Mouse (Mus musculus) midbrain, embryonic 12.5 days (tissue): ENCODE measurements around the gene Psmd2. TPM values are rescaled to one million over a fixed set of nuclear protein-coding genes. Genes with fewer than 3 reads are reported as not detected.

Experiments
- ATAC-seq: fragments of 200-750 bp; cut with Nextera tagmentation; 2 replicates; pipeline ENCODE4 v1.8.0; 2017; ENCODE audit warnings: low read depth, moderate TSS enrichment, moderate library complexity; ENCODE audit not compliant: low FRiP score
- H3K27ac ChIP-seq: fragments of 300-500 bp; sonication (generic); replicated peaks from 2 replicates; pipeline ENCODE4 v1.5.1; 2016; ENCODE audit warnings: mild to moderate bottlenecking
- H3K27me3 ChIP-seq: fragments of 300-500 bp; sonication (generic); 2 replicates; pipeline ENCODE4 v1.6.1; 2016; ENCODE audit warnings: mild to moderate bottlenecking
- H3K36me3 ChIP-seq: fragments of 300-500 bp; sonication (generic); 2 replicates; pipeline ENCODE4 v1.6.1; 2016
- H3K4me1 ChIP-seq: fragments of 300-500 bp; sonication (generic); 2 replicates; pipeline ENCODE4 v1.6.1; 2016
- H3K4me2 ChIP-seq: fragments of 300-500 bp; sonication (generic); replicated peaks from 2 replicates; pipeline ENCODE4 v1.6.1; 2016; ENCODE audit warnings: mild to moderate bottlenecking, moderate library complexity
- H3K4me3 ChIP-seq: fragments of 300-500 bp; sonication (generic); 2 replicates; pipeline ENCODE4 v1.5.1; 2016; ENCODE audit warnings: mild to moderate bottlenecking
- H3K9ac ChIP-seq: fragments of 300-500 bp; sonication (generic); replicated peaks from 2 replicates; pipeline ENCODE4 v1.6.1; 2016; ENCODE audit warnings: mild to moderate bottlenecking, moderate library complexity
- H3K9me3 ChIP-seq: fragments of 300-500 bp; sonication (generic); 2 replicates; pipeline ENCODE4 v1.6.1; 2016; ENCODE audit warnings: mild to moderate bottlenecking
- WGBS: fragments of 180-500 bp; shearing (Covaris S2); methylation state at CpG from one replicate; pipeline ENCODE4 v1.1.7; 2016; 5-methylcytosine and 5-hydroxymethylcytosine counted together
- polyA plus RNA-seq: library from polyadenylated mRNA; unstranded; fragments of >200 nt; fragmentation: Nextera tagmentation; extraction: Ambion mirVana; gene quantifications from 2 replicates; pipeline ENCODE4 v1.2.1, GENCODE M21; 2016

The Psmd2 gene
- polyA plus RNA-seq, 1 experiment from 2014 or later, result 443 TPM

DNA sequence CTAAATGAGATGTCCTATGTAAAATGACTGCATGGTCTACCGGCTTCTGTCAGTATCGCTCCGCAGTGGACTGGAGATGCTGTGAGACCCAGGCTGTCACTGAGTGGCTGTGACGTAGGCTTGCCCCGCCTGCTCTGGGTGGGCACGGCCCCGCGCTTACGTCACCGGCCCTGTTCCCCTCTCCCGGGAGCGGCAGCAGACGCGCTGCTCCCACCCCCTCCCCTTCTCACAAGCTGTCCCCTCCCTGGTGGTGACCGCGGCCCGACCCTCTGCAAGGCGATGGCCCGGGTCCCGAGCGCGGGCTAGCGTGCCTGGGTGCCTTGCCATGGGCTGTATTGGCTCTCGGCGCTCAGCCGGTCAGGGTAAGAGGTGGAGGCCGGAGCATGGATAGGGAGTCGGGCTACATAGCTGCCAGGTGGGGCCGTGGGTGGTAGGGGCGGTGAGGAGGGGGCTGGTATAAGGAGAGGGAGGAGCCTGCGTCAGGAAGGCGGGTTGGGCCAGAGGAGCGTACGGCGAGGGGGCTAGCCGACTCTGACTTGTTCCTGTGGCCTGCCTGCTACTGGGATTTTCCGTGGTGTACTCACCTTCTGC is 41.8 kb downstream of the Psmd2 start, which contains the start of gene Fam131a:
TSS of gene Fam131a (plus strand) at position 131 of the 591 bp plus-strand sequence.
- Histone ChIP-seq H3K27me3 (peaks cover 9% of the 10 kb centered on the region; the same call in 1 of the 2 replicates), H3K4me2 (peak within 1 kb of the TSS; percentile 78), H3K4me3 (peak within 1 kb of the TSS; percentile 66), H3K4me1 (peaks cover 42% of the 10 kb centered on the region), H3K36me3 (peaks cover 37% of the 10 kb centered on the region), H3K9me3 (no peaks in the 10 kb centered on the region), H3K9ac (peak within 1 kb of the TSS; percentile 78), H3K27ac (peak within 1 kb of the TSS; percentile 90)
- ATAC-seq, result peak; percentile 93
- WGBS, result under 1% methylated on average over 30 of the region's 37 CpGs

DNA sequence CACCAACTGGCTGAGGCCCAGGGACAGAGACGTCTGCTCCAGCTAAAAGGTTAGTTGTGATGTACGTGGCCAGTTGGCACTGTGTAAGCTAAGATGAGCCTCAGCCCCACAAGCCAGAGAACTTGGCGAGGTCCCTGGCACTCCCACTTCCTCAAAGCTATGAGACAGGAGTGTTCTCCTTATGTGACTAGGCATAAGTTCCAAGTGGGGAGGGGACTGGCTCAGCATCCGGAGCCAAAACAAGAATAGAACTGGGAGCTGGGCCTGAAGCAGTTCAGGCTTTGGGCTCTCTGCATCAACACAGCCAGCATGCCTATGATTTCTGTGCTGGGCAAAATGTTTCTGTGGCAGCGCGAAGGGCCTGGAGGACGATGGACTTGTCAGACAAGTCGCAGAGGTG is 43.3 kb downstream of the Psmd2 start:
- Histone ChIP-seq H3K9ac (no peak overlapping the region), H3K4me1 (peaks cover 43% of the 10 kb centered on the region)

DNA sequence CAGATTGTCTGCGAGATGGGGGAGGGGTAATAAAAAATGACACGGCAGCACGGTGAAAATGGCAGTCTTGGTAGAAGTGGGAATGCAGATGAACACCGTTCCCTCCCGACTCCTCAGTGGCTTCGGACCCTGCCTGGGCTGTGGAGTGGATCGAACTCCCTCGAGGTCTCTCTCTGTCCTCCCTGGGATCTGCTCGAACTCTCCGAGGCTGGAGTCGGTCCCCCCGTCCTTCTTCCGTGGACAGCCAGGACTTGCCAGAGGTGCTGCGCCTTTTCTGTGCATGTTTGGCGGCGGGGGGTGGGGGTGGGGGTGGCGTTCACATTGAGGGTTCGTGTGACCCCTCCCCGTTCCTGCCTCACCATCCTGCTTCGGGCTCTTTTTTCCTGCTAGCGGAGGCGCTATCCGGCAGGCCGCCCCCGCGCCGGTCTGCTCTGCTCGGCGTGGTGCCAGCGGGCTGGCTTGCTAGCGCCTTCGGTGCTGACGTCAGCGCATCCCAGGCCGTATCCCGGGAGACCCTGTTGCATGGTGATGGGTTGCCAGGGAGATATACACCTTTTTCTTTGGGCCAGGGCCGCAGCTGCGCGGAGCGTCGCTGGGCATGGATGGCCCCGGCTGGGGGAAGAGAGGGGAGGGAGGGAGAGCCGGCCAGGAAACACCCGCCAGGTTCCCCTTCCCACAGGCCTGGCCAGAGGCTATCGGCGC is 44.3 kb downstream of the Psmd2 start:
- Histone ChIP-seq H3K9me3 (no peaks in the 10 kb centered on the region), H3K36me3 (peaks cover 24% of the 10 kb centered on the region), H3K4me3 (peak overlapping the region; percentile 43), H3K4me1 (peaks cover 49% of the 10 kb centered on the region), H3K27me3 (peaks cover 9% of the 10 kb centered on the region; the same call in 1 of the 2 replicates), H3K4me2 (peak overlapping the region; percentile 67), H3K27ac (peak overlapping the region; percentile 75), H3K9ac (peak overlapping the region; percentile 52)
- 2% methylated on average over 45 of the region's 46 CpGs for WGBS
- peak; percentile 81 for ATAC-seq

More for the DNA sequence above, 43.3 kb downstream of the Psmd2 start:
- Histone ChIP-seq H3K27ac (0 out of 2 replicates have a peak overlapping the region, but pooled peaks have one; percentile 3), H3K36me3 (peaks cover 32% of the 10 kb centered on the region), H3K4me2 (peak overlapping the region; percentile 67; the same call in 1 of the 2 replicates), H3K27me3 (peaks cover 9% of the 10 kb centered on the region; the same call in 1 of the 2 replicates), H3K9me3 (no peaks in the 10 kb centered on the region), H3K4me3 (no peak overlapping the region)
- WGBS, result 77% methylated on average over 8 of the region's 8 CpGs
- ATAC-seq, result no peak

DNA sequence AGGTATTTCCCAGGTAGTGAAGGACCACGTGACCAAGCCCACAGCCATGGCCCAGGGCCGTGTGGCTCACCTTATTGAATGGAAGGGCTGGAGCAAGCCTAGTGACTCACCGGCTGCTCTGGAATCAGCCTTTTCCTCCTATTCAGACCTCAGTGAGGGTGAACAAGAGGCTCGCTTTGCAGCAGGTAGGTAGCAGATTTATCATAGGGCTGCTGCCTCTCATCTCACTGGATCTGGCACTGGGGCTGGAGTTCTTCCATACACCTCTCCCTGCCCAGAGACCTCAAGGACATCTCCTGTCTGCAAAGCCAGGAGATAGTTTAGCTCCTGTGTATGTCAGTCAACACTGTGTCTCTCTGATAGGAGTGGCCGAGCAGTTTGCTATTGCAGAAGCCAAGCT is 47.8 kb downstream of the Psmd2 start:
- no peak overlapping the region for H3K27ac ChIP-seq
- no peak for ATAC-seq
- peaks cover 12% of the 10 kb centered on the region for H3K36me3 ChIP-seq
- 81% methylated on average over 5 of the region's 5 CpGs for WGBS
- peaks cover 49% of the 10 kb centered on the region for H3K4me1 ChIP-seq
- H3K9me3 ChIP-seq, result no peaks in the 10 kb centered on the region
- H3K9ac ChIP-seq, result no peak overlapping the region
- no peak overlapping the region for H3K4me2 ChIP-seq
- peaks cover 9% of the 10 kb centered on the region; the same call in 1 of the 2 replicates for H3K27me3 ChIP-seq
- H3K4me3 ChIP-seq, result no peak overlapping the region

DNA sequence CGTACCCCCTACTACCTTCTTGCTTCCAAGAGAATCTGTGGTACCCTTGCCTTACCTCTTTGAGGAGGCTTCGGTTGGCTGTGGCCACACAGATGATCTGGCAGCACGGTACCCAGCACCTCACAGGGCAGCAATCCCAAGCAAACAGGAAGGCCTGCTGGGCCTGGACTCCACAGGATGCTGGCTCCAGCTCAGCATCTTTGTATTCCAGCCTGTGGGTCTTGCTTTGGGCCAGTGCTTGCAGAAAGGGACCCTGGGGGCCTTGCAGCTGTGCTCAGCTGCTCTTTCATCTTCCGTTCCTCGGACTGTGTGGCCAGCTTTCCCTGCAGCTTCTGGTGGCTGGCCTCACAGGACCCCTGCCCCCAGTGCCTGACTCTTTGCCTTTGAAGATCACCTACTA is 48.6 kb downstream of the Psmd2 start:
- no peak for ATAC-seq
- Histone ChIP-seq H3K36me3 (peaks cover 12% of the 10 kb centered on the region), H3K27me3 (peaks cover 2% of the 10 kb centered on the region; the same call in 1 of the 2 replicates), H3K4me2 (no peak overlapping the region), H3K4me3 (no peak overlapping the region), H3K27ac (0 out of 2 replicates have a peak overlapping the region, but pooled peaks have one; percentile 6), H3K4me1 (peaks cover 43% of the 10 kb centered on the region), H3K9ac (no peak overlapping the region), H3K9me3 (no peaks in the 10 kb centered on the region)
- 41% methylated on average over 5 of the region's 5 CpGs for WGBS

DNA sequence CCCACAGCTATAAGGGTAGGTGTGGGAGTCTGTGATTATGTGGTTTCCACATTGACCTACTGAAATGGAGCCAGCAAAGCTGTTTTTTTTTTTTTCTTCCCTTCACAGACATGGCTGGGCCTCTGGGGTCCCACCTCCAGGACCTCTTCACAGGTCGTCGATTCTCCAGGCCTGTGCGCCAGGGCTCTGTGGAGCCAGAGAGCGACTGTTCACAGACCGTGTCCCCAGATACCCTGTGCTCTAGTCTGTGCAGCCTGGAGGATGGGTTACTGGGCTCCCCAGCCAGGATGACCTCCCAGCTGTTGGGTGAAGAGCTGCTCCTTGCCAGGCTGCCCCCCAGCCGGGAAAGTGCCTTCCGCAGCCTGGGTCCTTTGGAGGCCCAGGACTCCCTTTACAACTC is 49.9 kb downstream of the Psmd2 start:
- H3K4me3 ChIP-seq, result no peak overlapping the region
- ATAC-seq, result no peak
- 38% methylated on average over 7 of the region's 7 CpGs for WGBS
- peak overlapping the region; percentile 37 for H3K9ac ChIP-seq
- H3K4me1 ChIP-seq, result peaks cover 31% of the 10 kb centered on the region
- H3K27ac ChIP-seq, result peak overlapping the region; percentile 69
- H3K4me2 ChIP-seq, result no peak overlapping the region
- H3K27me3 ChIP-seq, result no peaks in the 10 kb centered on the region
- H3K36me3 ChIP-seq, result peaks cover 20% of the 10 kb centered on the region
- H3K9me3 ChIP-seq, result no peaks in the 10 kb centered on the region

DNA sequence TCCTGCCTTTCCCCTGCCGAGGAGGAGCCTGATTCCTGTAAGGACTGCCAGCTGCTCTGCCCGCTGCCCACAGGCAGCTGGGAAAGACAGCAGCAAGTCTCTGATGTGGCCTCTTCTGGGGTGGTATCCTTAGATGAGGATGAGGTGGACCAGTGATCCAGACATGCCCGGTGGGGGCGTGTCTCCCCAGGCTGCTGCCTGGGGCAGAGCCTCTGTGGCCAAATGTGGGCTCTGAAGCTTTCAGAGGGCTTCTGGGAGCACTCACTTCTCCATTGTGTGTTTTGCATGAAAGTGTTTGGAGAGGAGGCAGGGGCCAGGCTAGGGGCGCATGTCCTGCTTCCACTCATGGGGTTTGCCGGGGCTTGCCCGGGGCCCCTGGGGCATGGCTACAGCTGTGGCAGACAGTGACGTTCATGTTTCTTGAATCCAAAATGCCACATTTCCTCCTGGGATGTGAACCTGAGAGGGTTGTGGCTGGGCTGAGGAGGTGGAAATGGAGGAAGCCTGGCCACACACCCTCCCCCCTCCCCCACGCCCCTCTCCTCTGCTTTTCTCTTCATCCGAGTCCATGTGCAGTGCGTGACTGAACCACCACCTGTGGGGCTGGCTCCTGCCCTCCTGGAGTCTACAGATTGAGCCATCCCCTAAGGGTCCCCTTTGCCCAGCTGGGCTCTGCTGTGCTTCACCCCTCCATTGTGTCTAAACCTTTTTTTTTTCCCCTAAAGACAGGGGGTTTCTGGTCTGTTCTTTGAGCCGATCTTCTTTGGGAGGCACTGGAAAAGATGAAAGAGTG is 50.5 kb downstream of the Psmd2 start:
- Histone ChIP-seq H3K4me1 (peaks cover 25% of the 10 kb centered on the region), H3K9ac (peak overlapping the region; percentile 37), H3K4me2 (peak overlapping the region; percentile 10), H3K9me3 (no peaks in the 10 kb centered on the region), H3K27me3 (no peaks in the 10 kb centered on the region), H3K27ac (peak overlapping the region; percentile 69), H3K4me3 (no peak overlapping the region), H3K36me3 (peaks cover 26% of the 10 kb centered on the region)
- peak; percentile 65 for ATAC-seq
- WGBS, result 11% methylated on average over 12 of the region's 12 CpGs

DNA sequence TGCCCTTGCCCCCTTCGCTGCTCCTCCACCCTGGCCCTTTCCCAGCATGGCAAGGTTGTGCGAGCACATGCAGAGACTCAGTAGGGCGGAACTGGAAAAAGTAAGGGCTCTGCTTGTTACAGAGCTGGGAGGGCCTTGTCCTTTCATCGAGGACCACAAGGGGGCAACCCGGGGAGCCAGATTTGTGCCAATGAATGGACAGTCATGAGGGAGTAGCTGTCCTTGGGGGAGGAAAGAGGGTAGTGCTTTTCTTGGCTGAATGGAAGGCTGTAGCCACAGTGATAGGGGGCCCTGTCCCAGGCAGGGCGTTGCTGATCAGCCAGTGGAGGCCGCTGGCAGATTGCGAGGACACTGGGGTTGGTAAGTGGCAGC is 51.1 kb downstream of the Psmd2 start:
- Histone ChIP-seq H3K9ac (peak overlapping the region; percentile 37; the same call in 1 of the 2 replicates), H3K36me3 (peaks cover 32% of the 10 kb centered on the region), H3K4me3 (no peak overlapping the region), H3K27me3 (no peaks in the 10 kb centered on the region), H3K4me1 (peaks cover 25% of the 10 kb centered on the region), H3K9me3 (no peaks in the 10 kb centered on the region), H3K4me2 (peak overlapping the region; percentile 10; the same call in 1 of the 2 replicates), H3K27ac (peak overlapping the region; percentile 69)
- 3% methylated on average over 8 of the region's 8 CpGs for WGBS
- peak; percentile 72 for ATAC-seq

DNA sequence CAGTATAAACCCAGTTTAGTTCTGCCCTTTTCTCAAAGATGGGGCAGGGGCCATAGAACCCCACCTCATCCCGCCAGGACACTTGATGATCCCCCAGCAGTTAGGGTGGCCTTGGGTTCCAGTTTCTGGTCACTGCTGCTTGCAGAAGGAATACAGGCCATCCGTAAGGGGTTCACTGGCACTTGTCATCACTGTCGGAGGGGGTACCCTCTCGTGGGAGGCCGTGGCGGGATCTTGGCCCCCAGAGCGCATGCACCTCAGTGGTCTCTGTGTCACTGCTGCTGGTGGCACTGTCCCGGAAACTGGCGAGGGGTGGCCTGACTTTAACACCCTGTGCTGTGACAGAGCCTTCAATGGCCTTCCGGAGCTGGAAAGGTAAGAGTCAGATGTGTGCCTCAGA is 51.6 kb downstream of the Psmd2 start:
- Histone ChIP-seq H3K4me1 (peaks cover 25% of the 10 kb centered on the region), H3K4me3 (no peak overlapping the region), H3K9me3 (no peaks in the 10 kb centered on the region), H3K9ac (no peak overlapping the region), H3K4me2 (no peak overlapping the region), H3K36me3 (peaks cover 38% of the 10 kb centered on the region), H3K27me3 (no peaks in the 10 kb centered on the region), H3K27ac (no peak overlapping the region)
- no peak for ATAC-seq
- 92% methylated on average over 10 of the region's 10 CpGs for WGBS

DNA sequence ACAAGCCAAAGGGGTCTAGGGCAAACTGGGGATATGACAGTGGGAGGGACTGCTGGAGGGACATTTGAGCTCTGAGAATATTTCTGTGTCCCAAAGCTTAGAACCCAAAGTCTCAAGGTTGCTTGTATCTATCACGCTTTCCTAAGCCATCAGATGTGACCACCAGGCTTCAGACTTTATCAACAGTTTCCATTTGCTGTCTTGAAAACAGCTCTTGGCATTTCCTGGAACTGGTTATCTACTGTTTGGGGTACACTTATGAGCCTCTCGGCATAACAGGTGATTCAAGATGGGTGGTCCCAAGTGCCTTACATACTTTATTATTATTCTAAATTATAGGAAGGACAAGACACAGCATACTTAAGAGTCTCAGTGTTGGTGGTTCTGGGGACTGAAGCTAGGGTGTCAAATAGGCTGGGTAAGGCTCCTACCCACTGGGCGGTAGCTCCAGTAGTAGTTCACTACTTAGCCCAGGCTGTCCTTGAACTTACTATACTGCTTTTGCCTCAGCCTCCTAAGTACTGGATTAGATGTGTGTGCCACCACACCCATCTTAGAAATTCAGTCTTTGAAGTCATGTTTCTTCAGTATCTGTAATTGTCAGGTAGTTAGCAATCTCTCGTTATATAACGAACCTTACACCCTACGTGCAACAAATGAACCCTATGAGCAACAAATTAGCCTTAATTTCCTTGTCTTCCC is 52.4 kb downstream of the Psmd2 start:
- 94% methylated on average over 6 of the region's 6 CpGs for WGBS
- no peak overlapping the region for H3K9ac ChIP-seq
- H3K9me3 ChIP-seq, result no peaks in the 10 kb centered on the region
- H3K4me2 ChIP-seq, result no peak overlapping the region
- ATAC-seq, result no peak
- H3K4me3 ChIP-seq, result no peak overlapping the region
- H3K4me1 ChIP-seq, result peaks cover 25% of the 10 kb centered on the region
- no peaks in the 10 kb centered on the region for H3K27me3 ChIP-seq
- peaks cover 43% of the 10 kb centered on the region for H3K36me3 ChIP-seq
- H3K27ac ChIP-seq, result no peak overlapping the region

DNA sequence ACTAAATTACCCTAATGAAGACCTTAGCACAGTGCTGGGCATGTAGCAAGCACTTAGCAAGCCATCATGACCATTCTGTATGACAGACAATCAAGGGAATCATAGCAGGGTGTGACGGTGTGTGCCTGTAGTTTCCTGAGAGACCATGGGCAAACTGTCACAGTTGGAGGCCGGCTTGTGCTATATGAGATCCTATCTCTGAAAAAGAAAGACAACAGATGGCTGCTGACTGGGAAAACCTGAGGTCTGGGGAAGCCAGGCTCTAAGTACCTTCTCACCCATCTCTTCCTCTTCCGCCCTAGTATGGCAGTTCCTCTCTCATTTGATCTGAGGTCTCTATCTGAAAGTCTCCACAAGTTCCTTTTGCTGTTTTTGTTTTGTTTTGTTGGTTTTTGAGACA is 54.3 kb downstream of the Psmd2 start:
- H3K36me3 ChIP-seq, result peaks cover 46% of the 10 kb centered on the region
- no peak for ATAC-seq
- peaks cover 19% of the 10 kb centered on the region for H3K4me1 ChIP-seq
- H3K9me3 ChIP-seq, result no peaks in the 10 kb centered on the region
- H3K4me2 ChIP-seq, result no peak overlapping the region
- H3K9ac ChIP-seq, result no peak overlapping the region
- no peak overlapping the region for H3K4me3 ChIP-seq
- no peaks in the 10 kb centered on the region for H3K27me3 ChIP-seq
- H3K27ac ChIP-seq, result no peak overlapping the region
- WGBS, result 85% methylated on average over 3 of the region's 3 CpGs
